Mouse (Mus musculus): ENCODE measurements around the gene Shc2. TPM values are rescaled to one million over a fixed set of nuclear protein-coding genes. Genes with fewer than 3 reads are reported as not detected.

The Shc2 gene
- polyA plus RNA-seq, 1 experiment from 2014 or later, result 25.3 TPM

- Histone ChIP-seq H3K4me1 (ENCODE audit: control insufficient read depth, insufficient read depth, low read length) (peaks cover 23% of the 10 kb centered on the region), H3K36me3 (ENCODE audit: control insufficient read depth, insufficient read depth, low read length) (no peaks in the 10 kb centered on the region), H3K27ac (ENCODE audit: low read length) (no peak overlapping the region), H3K4me2 (ENCODE audit: low read length) (no peak overlapping the region), H3K9me3 (replicated peaks; ENCODE audit: control insufficient read depth, low read length, poor library complexity, severe bottlenecking) (no peaks in the 10 kb centered on the region), H3K4me3 (ENCODE audit: low read depth, low read length) (no peak overlapping the region), H3K9ac (ENCODE audit: low read depth, low read length) (0 out of 2 replicates have a peak overlapping the region, but pooled peaks have one; percentile 3), H3K27me3 (ENCODE audit: control insufficient read depth, insufficient read depth, low read depth, low read length) (no peaks in the 10 kb centered on the region)
- ATAC-seq, result no peak
- WGBS, result 78% methylated on average over 7 of the region's 7 CpGs
Measured at GRCm38 (mm10) chr10:79652789-79653188, 15.1 kb upstream of the Shc2 start.

- no peak overlapping the region for H3K4me3 ChIP-seq (ENCODE audit: low read depth, low read length)
- H3K4me2 ChIP-seq (ENCODE audit: low read length), result no peak overlapping the region
- peak; percentile 52; the same call in 1 of the 2 replicates for ATAC-seq
- H3K4me1 ChIP-seq (ENCODE audit: control insufficient read depth, insufficient read depth, low read length), result peaks cover 6% of the 10 kb centered on the region
- H3K9me3 ChIP-seq (replicated peaks; ENCODE audit: control insufficient read depth, low read length, poor library complexity, severe bottlenecking), result no peaks in the 10 kb centered on the region
- WGBS, result 35% methylated on average over 7 of the region's 7 CpGs
- H3K9ac ChIP-seq (ENCODE audit: low read depth, low read length), result no peak overlapping the region
- no peaks in the 10 kb centered on the region for H3K36me3 ChIP-seq (ENCODE audit: control insufficient read depth, insufficient read depth, low read length)
- no peaks in the 10 kb centered on the region for H3K27me3 ChIP-seq (ENCODE audit: control insufficient read depth, insufficient read depth, low read depth, low read length)
- H3K27ac ChIP-seq (ENCODE audit: low read length), result no peak overlapping the region
Measured at GRCm38 (mm10) chr10:79649070-79649751, 11.5 kb upstream of the Shc2 start.

- no peak within 1 kb of the TSS for H3K4me3 ChIP-seq (ENCODE audit: low read depth, low read length)
- WGBS, result 77% methylated on average over 8 of the region's 8 CpGs
Measured at GRCm38 (mm10) chr10:79645711-79646110, 8.0 kb upstream of the Shc2 start, which contains the start of gene Odf3l2. Gene Odf3l2 (minus strand): TSS chr10:79645738.

GRCm38 (mm10) chr10:79638486-79639204 lies 927 bp upstream of the Shc2 start:
- Histone ChIP-seq H3K9ac (ENCODE audit: low read depth, low read length) (peak overlapping the region; percentile 95), H3K27ac (ENCODE audit: low read length) (no peak overlapping the region; the same call in 1 of the 2 replicates), H3K4me2 (ENCODE audit: low read length) (peak overlapping the region; percentile 90), H3K9me3 (replicated peaks; ENCODE audit: control insufficient read depth, low read length, poor library complexity, severe bottlenecking) (no peaks in the 10 kb centered on the region), H3K36me3 (ENCODE audit: control insufficient read depth, insufficient read depth, low read length) (no peaks in the 10 kb centered on the region), H3K4me1 (ENCODE audit: control insufficient read depth, insufficient read depth, low read length) (peaks cover 15% of the 10 kb centered on the region), H3K4me3 (ENCODE audit: low read depth, low read length) (no peak overlapping the region), H3K27me3 (ENCODE audit: control insufficient read depth, insufficient read depth, low read depth, low read length) (peaks cover 2% of the 10 kb centered on the region; the same call in 1 of the 2 replicates)
- ATAC-seq, result no peak
- 4% methylated on average over 23 of the region's 23 CpGs for WGBS

More at GRCm38 (mm10) chr10:79645711-79646110, 8.0 kb upstream of the Shc2 start, which contains the start of gene Odf3l2:
- H3K9me3 ChIP-seq (replicated peaks; ENCODE audit: control insufficient read depth, low read length, poor library complexity, severe bottlenecking), result no peaks in the 10 kb centered on the region
- H3K9ac ChIP-seq (ENCODE audit: low read depth, low read length), result no peak within 1 kb of the TSS
- no peak for ATAC-seq
- H3K4me1 ChIP-seq (ENCODE audit: control insufficient read depth, insufficient read depth, low read length), result no peaks in the 10 kb centered on the region
- H3K36me3 ChIP-seq (ENCODE audit: control insufficient read depth, insufficient read depth, low read length), result no peaks in the 10 kb centered on the region
- no peak within 1 kb of the TSS for H3K27ac ChIP-seq (ENCODE audit: low read length)
- no peak within 1 kb of the TSS for H3K4me2 ChIP-seq (ENCODE audit: low read length)
- no peaks in the 10 kb centered on the region for H3K27me3 ChIP-seq (ENCODE audit: control insufficient read depth, insufficient read depth, low read depth, low read length)

- ATAC-seq, result no peak; the same call in 1 of the 2 replicates
- Histone ChIP-seq H3K36me3 (ENCODE audit: control insufficient read depth, insufficient read depth, low read length) (no peaks in the 10 kb centered on the region), H3K9ac (ENCODE audit: low read depth, low read length) (peak overlapping the region; percentile 95; the same call in 1 of the 2 replicates), H3K27me3 (ENCODE audit: control insufficient read depth, insufficient read depth, low read depth, low read length) (peaks cover 2% of the 10 kb centered on the region; the same call in 1 of the 2 replicates), H3K27ac (ENCODE audit: low read length) (no peak overlapping the region), H3K9me3 (replicated peaks; ENCODE audit: control insufficient read depth, low read length, poor library complexity, severe bottlenecking) (no peaks in the 10 kb centered on the region), H3K4me1 (ENCODE audit: control insufficient read depth, insufficient read depth, low read length) (peaks cover 15% of the 10 kb centered on the region), H3K4me3 (ENCODE audit: low read depth, low read length) (peak overlapping the region; percentile 83), H3K4me2 (ENCODE audit: low read length) (peak overlapping the region; percentile 90)
- WGBS, result 70% methylated on average over 8 of the region's 8 CpGs
Measured at GRCm38 (mm10) chr10:79636287-79636686, 1.4 kb downstream of the Shc2 start.

GRCm38 (mm10) chr10:79633006-79633777 lies 4.5 kb downstream of the Shc2 start:
- Histone ChIP-seq H3K27me3 (ENCODE audit: control insufficient read depth, insufficient read depth, low read depth, low read length) (no peaks in the 10 kb centered on the region), H3K27ac (ENCODE audit: low read length) (no peak overlapping the region), H3K9ac (ENCODE audit: low read depth, low read length) (no peak overlapping the region), H3K4me2 (ENCODE audit: low read length) (no peak overlapping the region), H3K36me3 (ENCODE audit: control insufficient read depth, insufficient read depth, low read length) (no peaks in the 10 kb centered on the region), H3K4me1 (ENCODE audit: control insufficient read depth, insufficient read depth, low read length) (peaks cover 6% of the 10 kb centered on the region), H3K4me3 (ENCODE audit: low read depth, low read length) (no peak overlapping the region), H3K9me3 (replicated peaks; ENCODE audit: control insufficient read depth, low read length, poor library complexity, severe bottlenecking) (no peaks in the 10 kb centered on the region)
- WGBS, result 88% methylated on average over 17 of the region's 17 CpGs
- no peak for ATAC-seq

- Histone ChIP-seq H3K9me3 (replicated peaks; ENCODE audit: control insufficient read depth, low read length, poor library complexity, severe bottlenecking) (no peaks in the 10 kb centered on the region), H3K27ac (ENCODE audit: low read length) (no peak overlapping the region), H3K27me3 (ENCODE audit: control insufficient read depth, insufficient read depth, low read depth, low read length) (no peaks in the 10 kb centered on the region), H3K36me3 (ENCODE audit: control insufficient read depth, insufficient read depth, low read length) (no peaks in the 10 kb centered on the region; the same call in 1 of the 2 replicates), H3K4me2 (ENCODE audit: low read length) (no peak overlapping the region), H3K4me3 (ENCODE audit: low read depth, low read length) (no peak overlapping the region), H3K4me1 (ENCODE audit: control insufficient read depth, insufficient read depth, low read length) (0 out of 2 replicates have a peak, but pooled peaks cover 2% of the 10 kb centered on the region), H3K9ac (ENCODE audit: low read depth, low read length) (no peak overlapping the region)
- 72% methylated on average over 4 of the region's 4 CpGs for WGBS
- no peak for ATAC-seq
Measured at GRCm38 (mm10) chr10:79631432-79631831, 6.3 kb downstream of the Shc2 start.

- no peak for ATAC-seq
- no peak overlapping the region for H3K27ac ChIP-seq (ENCODE audit: low read length)
- no peaks in the 10 kb centered on the region for H3K9me3 ChIP-seq (replicated peaks; ENCODE audit: control insufficient read depth, low read length, poor library complexity, severe bottlenecking)
- H3K4me3 ChIP-seq (ENCODE audit: low read depth, low read length), result no peak overlapping the region
- H3K27me3 ChIP-seq (ENCODE audit: control insufficient read depth, insufficient read depth, low read depth, low read length), result no peaks in the 10 kb centered on the region
- WGBS, result 90% methylated on average over 5 of the region's 5 CpGs
- no peak overlapping the region for H3K4me2 ChIP-seq (ENCODE audit: low read length)
- H3K9ac ChIP-seq (ENCODE audit: low read depth, low read length), result no peak overlapping the region
- no peaks in the 10 kb centered on the region for H3K4me1 ChIP-seq (ENCODE audit: control insufficient read depth, insufficient read depth, low read length)
- H3K36me3 ChIP-seq (ENCODE audit: control insufficient read depth, insufficient read depth, low read length), result no peaks in the 10 kb centered on the region; the same call in none of the 2 replicates
Measured at GRCm38 (mm10) chr10:79628377-79628776, 9.3 kb downstream of the Shc2 start.

Measured in midbrain, embryonic 16.5 days (tissue).